Mouse (Mus musculus) cortical plate, adult 2 months (tissue): Measurements from ENCODE around the gene Cmtm8. TPM values are rescaled to one million over a fixed set of nuclear protein-coding genes. Genes with fewer than 3 reads are reported as not detected.
A peak's percentile ranks its signal among the peaks of the same experiment; 100 is the strongest.

ENCODE experiments used
- H3K27ac ChIP-seq: fragments of 200-500 bp; 2 replicates; pipeline ENCODE4 v1.5.1; 2012; ENCODE audit warnings: low read length, control low read depth, inconsistent platforms; ENCODE audit not compliant: insufficient read depth
- H3K4me1 ChIP-seq: fragments of 200-500 bp; 2 replicates; pipeline ENCODE4 v1.6.1; 2011; ENCODE audit warnings: low read length; ENCODE audit not compliant: control insufficient read depth, insufficient read depth
- H3K4me3 ChIP-seq: fragments of 200-500 bp; 2 replicates; pipeline ENCODE4 v1.5.1; 2011; ENCODE audit warnings: mild to moderate bottlenecking, low read length, control low read depth; ENCODE audit not compliant: insufficient read depth
- CTCF ChIP-seq: fragments of 200-500 bp; IDR thresholded peaks from 2 replicates; pipeline ENCODE4 v1.5.1; 2011; ENCODE audit warnings: mild to moderate bottlenecking, control low read depth, low read length; ENCODE audit not compliant: insufficient read depth; ENCODE audit errors: extremely low read depth
- POLR2A ChIP-seq: fragments of 200-500 bp; IDR thresholded peaks from 2 replicates; pipeline ENCODE4 v1.6.1; 2011; ENCODE audit warnings: mild to moderate bottlenecking, low read length, control low read depth; ENCODE audit not compliant: insufficient read depth; ENCODE audit errors: extremely low read depth
- polyA plus RNA-seq: library from polyadenylated mRNA; depleted of rRNA; stranded (reverse); fragments of >200 nt; gene quantifications from 2 replicates; pipeline ENCODE4 v1.2.3, GENCODE M21; 2012

Gene Cmtm8
- polyA plus RNA-seq, 1 experiment: 4.9 TPM

DNA sequence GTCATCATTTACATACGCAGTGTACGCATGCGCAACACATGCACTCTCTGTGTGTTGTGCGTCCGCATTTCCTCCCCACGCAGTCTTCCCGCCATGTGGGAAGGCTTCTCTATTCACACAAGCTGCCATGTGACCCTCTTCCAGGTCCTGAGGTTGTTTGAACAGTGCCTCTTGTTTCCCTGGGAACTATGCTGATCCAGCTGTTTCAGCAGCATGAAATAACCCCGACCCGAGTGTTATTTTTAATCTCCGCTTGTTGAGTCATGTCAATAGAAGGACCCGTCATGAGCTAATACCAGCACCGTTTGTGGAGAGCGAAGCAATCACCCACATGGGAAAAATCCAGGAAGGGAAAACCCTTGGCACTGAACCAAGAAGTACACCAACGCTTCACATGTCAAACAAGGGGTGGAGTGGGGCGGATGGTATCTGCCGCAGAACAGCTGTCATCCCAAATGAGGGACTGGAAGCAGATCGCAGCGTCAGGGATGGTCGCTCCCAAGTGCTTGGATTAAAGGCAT is 38.7 kb downstream of the Cmtm8 start:
- Histone ChIP-seq H3K4me1 (0 out of 2 replicates have a peak, but pooled peaks cover 3% of the 10 kb centered on the region), H3K27ac (no peak overlapping the region), H3K4me3 (no peak overlapping the region)
- TF ChIP-seq POLR2A (no peak), CTCF (no peak)

DNA sequence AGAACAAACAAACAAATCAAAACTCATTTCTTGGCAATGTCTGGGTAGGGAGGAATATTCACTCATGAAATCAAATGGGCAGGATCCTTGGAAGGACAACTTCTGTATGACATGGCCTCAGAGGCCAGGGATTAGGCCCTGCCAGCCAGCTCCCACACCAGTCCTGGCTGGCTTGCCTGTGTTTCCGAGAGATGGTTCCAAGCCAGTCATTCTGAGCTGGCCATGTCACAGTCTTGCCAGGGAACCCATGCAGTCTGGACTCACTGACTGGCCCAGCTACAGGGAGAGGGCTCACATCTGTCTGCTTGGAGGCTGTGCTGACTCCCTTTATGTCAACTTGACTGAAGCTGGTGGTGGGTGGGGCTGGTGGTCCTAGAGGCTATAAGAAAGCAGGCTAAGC is 41.8 kb downstream of the Cmtm8 start:
- H3K4me3 ChIP-seq: no peak overlapping the region
- 0 out of 2 replicates have a peak, but pooled peaks cover 3% of the 10 kb centered on the region for H3K4me1 ChIP-seq
- no peak for TF ChIP-seq CTCF
- TF ChIP-seq POLR2A: no peak
- H3K27ac ChIP-seq: no peak overlapping the region

DNA sequence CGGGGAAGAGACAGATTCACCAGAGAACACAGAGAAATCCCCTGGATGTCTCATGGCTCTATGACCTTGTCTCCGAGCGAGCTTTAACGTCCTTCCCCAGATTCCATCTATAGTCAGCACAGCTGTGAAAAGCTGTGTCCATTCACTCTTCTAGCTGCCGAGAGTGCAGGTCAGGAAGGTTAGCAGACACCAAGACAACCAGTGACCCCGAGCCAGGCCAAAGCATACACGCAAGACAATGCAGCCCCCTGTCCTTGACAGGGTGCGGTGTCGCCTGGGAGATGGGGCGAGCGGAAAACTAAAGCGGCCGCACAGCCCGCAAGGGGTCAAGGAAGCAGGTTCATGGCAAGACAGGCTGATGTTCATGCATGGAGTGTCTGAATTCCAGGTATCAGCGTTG is 42.7 kb downstream of the Cmtm8 start:
- Histone ChIP-seq H3K4me3 (no peak overlapping the region), H3K4me1 (0 out of 2 replicates have a peak, but pooled peaks cover 3% of the 10 kb centered on the region), H3K27ac (no peak overlapping the region)
- TF ChIP-seq POLR2A: no peak
- TF ChIP-seq CTCF: no peak

DNA sequence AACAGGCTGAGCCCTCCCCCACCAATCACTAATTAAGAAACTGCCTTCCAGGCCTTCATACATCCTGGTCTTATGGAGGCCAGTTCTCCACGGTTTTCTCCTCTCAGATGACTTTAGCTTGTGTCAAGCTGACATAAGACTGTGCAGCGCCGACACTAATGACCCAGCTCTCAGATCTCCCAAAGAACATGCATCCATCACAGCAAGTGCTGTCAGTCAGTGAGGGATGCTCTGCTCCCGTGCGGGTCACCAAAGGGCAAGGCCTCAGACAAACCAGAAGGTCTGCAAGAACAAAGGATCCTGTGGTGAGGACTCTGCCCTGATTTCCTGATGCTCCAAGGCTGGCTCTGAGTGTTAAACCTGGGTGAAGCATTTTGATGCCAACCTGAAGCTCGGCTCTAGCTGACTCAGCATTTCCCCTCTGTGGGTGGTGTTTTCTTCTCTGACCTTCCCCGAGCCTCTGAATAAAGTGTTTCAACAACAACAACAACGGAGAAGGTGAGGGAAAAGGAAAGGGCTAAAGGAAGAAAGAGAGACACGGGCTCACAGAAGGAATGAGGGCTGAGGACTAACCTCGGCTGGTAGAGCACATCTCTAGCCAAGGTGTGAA is 44.4 kb downstream of the Cmtm8 start:
- Histone ChIP-seq H3K4me3 (no peak overlapping the region), H3K27ac (no peak overlapping the region), H3K4me1 (no peaks in the 10 kb centered on the region)
- no peak for TF ChIP-seq CTCF
- no peak for TF ChIP-seq POLR2A

DNA sequence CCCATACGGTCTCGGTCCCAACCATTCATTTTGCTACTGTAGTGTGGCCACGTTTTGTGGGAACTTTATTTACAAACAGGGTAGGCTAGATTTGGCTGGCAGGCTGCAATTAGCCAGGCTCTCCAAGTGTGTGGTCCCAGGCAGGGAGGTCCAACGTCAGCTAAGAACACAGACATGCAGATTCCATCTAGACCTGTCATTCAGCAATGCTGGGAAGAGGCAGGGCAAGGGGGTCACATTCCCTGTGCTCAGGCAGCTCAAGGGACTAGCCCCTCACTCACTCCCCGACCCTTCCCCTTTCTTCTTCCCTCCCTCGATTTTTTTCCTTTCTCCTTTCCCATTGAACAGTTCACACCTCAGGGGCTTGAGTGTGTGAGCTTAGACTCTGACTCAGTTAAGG is 45.1 kb downstream of the Cmtm8 start:
- Histone ChIP-seq H3K4me3 (no peak overlapping the region), H3K27ac (no peak overlapping the region), H3K4me1 (no peaks in the 10 kb centered on the region)
- TF ChIP-seq POLR2A (no peak), CTCF (no peak)

DNA sequence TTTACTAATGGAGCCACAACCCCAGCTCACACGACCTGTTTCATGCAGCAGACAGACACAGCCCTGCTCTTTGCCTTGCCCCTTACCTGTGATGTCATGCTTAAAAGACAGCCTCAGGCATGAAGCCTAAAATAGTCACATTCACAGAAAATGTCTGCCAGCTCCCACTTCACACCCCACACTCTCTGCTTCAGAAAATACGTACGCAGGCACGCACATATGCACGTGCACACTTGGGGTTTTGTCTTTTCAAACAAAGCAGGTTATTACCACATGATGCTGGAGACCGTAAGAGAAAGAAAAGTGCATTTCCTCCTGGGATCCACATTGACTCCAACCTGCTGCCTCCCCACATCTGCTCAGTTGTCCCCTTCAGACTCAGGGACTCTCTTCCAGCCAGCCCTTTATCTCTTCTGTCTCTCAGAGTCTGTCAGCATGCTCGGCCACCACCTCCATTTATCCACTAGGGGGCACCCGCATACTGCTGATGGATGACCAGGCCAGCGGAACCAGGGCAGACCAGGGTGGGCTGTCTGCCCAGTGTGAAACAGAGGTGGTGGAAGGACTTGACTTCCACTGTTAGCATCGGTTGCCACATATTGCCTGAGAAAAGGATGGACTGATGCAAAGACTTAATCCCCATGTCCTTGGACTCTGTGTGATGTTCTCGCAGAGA is 46.5 kb downstream of the Cmtm8 start:
- H3K4me1 ChIP-seq: no peaks in the 10 kb centered on the region
- H3K4me3 ChIP-seq: no peak overlapping the region
- TF ChIP-seq POLR2A (no peak), CTCF (peak; percentile 94)
- H3K27ac ChIP-seq: no peak overlapping the region

DNA sequence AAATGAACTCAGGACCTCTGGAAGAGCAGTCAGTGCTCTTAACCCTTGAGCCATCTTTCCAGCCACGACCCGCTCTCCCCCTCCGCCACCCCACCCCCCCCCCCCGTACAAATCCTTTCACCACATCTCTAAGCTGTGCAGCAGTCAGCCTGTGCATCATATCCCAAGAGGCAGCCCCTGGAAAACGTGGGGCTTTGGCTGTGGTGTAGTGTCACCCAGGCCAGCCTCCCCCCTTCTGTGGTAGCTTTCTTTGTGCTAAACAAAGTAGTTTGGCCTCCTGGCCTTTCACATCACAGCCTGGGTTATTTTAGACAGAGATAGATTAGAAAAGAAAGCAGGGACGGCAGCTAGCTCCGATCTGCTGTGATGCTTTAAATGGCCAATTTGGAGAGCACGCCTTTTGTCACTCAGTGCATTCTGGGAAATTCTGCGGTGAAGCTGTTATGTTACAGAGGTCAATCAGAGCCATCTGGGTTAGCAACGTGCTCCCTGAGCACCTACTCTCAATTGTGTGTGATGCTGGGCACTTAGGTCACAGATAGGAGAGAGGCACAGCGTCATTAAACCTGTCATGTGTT is 47.4 kb downstream of the Cmtm8 start:
- Histone ChIP-seq H3K4me3 (no peak overlapping the region), H3K27ac (no peak overlapping the region), H3K4me1 (no peaks in the 10 kb centered on the region)
- no peak for TF ChIP-seq POLR2A
- TF ChIP-seq CTCF: no peak

DNA sequence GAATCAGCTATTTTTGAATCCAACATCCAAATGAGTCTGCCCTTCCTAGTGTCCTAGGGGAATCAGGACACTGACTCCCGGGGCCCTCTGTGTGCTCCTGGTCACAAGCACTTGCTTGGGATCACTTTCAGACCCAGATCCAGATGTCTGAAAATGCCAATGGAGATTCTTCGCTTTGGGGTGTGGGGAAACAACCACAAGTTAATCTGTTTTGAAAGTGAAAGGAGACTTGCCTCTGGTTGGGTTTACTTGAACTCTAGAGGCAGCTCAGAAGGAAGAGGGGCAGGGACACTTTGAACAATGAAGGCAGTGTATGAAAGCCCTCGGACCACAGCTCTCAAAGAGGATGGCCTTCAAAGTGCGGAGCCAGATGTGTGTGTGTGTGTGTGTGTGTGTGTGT is 49.5 kb downstream of the Cmtm8 start:
- Histone ChIP-seq H3K27ac (no peak overlapping the region), H3K4me1 (no peaks in the 10 kb centered on the region), H3K4me3 (no peak overlapping the region)
- no peak for TF ChIP-seq CTCF
- TF ChIP-seq POLR2A: no peak

DNA sequence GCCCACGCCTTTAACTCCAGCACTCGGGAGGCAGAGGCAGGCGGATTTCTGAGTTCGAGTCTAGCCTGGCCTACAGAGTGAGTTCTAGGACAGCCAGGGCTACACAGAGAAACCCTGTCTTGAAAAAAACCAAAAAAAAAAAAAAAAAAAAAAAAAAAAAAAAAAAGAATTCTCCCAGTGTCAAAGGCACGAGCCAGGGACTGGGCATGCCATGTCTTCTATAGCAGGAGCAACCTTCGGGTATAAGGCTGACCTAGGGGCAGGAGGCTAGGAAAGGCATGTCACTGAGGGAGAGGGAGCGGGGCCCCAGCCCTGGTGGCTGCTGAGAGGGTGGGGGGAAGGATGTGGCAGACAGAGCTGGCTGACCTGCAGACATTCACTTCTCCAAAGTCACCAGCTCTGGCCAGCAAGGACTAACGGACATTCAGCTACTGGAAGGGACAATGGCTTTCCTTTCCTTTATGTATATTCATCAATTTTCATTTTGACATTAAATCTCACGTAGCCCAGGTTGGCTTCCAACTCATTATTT is 50.1 kb downstream of the Cmtm8 start:
- no peak for TF ChIP-seq CTCF
- no peak for TF ChIP-seq POLR2A
- H3K4me1 ChIP-seq: no peaks in the 10 kb centered on the region
- H3K27ac ChIP-seq: no peak overlapping the region
- H3K4me3 ChIP-seq: no peak overlapping the region
